Mouse (Mus musculus): Measurements from ENCODE around the gene Fam228b.

DNA sequence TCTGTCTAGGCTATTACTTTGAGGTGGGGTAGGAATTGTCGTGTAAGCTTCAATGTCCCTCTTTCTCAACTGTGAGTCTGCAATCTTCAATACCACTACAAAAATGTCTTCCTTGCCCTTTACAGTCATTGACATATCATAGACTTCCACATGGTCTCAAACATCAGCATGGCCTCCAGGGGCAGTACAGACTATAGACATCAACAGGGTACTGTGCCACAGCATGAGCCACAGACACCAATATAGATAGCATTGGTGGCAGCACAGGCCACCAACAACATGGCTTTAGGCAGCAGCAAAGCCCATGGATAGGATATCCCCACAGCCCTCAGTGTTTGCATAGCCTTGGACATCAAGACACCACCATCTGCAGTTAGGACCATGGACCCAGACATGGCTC is 12.2 kb upstream of the Fam228b start:
- no peak for TF ChIP-seq GATA1 (IDR thresholded peaks at IDR 0.05; ENCODE audit: borderline replicate concordance, low read length)
- no peak for TF ChIP-seq FLI1 (IDR thresholded peaks at IDR 0.05; ENCODE audit: low read length)
